Mouse (Mus musculus) brown adipose tissue, adult 24 weeks (tissue): ENCODE data around the gene Mterf1b. TPM values are rescaled to one million over a fixed set of nuclear protein-coding genes. Genes with fewer than 3 reads are reported as not detected.
"Not testable (repeated sequence)": the region's sequence is repeated elsewhere in the genome, so short reads cannot be mapped to it uniquely, and the experiment has no call there.

Experiments used
- H3K27ac ChIP-seq: fragments of 200-500 bp; replicated peaks from 2 replicates; pipeline ENCODE4 v1.5.1; 2012; ENCODE audit warnings: low read depth, mild to moderate bottlenecking, low read length
- H3K4me1 ChIP-seq: fragments of 200-500 bp; 2 replicates; pipeline ENCODE4 v1.6.1; 2012; ENCODE audit warnings: low read length, mixed read lengths; ENCODE audit not compliant: control insufficient read depth, insufficient read depth, insufficient read length
- H3K4me3 ChIP-seq: fragments of 200-500 bp; 2 replicates; pipeline ENCODE4 v1.5.1; 2012; ENCODE audit warnings: low read depth, mild to moderate bottlenecking, low read length, moderate library complexity; ENCODE audit not compliant: insufficient read depth
- polyA plus RNA-seq: library from polyadenylated mRNA; stranded (reverse); fragments of >200 nt; gene quantifications from 2 replicates; pipeline ENCODE4 v1.2.4, GENCODE M21; 2012; ENCODE audit not compliant: missing spikeins, insufficient read depth, insufficient read length

Mterf1b gene
- 3.8 TPM in 1 of 2 replicates, not detected in the other for polyA plus RNA-seq

GRCm38 (mm10) chr5:4191671-4192480 lies at the start of gene Mterf1b:
Gene Mterf1b (plus strand): TSS chr5:4192367.
- peak within 1 kb of the TSS; percentile 53 for H3K4me3 ChIP-seq
- H3K27ac ChIP-seq, H3K4me1 ChIP-seq: not testable (repeated sequence)

GRCm38 (mm10) chr5:4159418-4160071 lies 32.6 kb upstream of the Mterf1b start:
- H3K4me3 ChIP-seq, H3K27ac ChIP-seq, H3K4me1 ChIP-seq: not testable (repeated sequence)

GRCm38 (mm10) chr5:4161554-4161953 lies 30.6 kb upstream of the Mterf1b start:
- Histone ChIP-seq H3K4me3 (no peak overlapping the region), H3K27ac (no peak overlapping the region)

GRCm38 (mm10) chr5:4162461-4162860 lies 29.7 kb upstream of the Mterf1b start:
- H3K4me3 ChIP-seq, result no peak overlapping the region
- no peaks in the 10 kb centered on the region for H3K4me1 ChIP-seq
- H3K27ac ChIP-seq, result no peak overlapping the region

More at GRCm38 (mm10) chr5:4161554-4161953, 30.6 kb upstream of the Mterf1b start:
- H3K4me1 ChIP-seq, result no peaks in the 10 kb centered on the region

- H3K4me3 ChIP-seq, H3K27ac ChIP-seq, H3K4me1 ChIP-seq: not testable (repeated sequence)
Measured at GRCm38 (mm10) chr5:4167813-4168529, 24.2 kb upstream of the Mterf1b start.

- H3K4me3 ChIP-seq, H3K27ac ChIP-seq, H3K4me1 ChIP-seq: not testable (repeated sequence)
Measured at GRCm38 (mm10) chr5:4168530-4168926, 23.6 kb upstream of the Mterf1b start.

GRCm38 (mm10) chr5:4176421-4176820 lies 15.7 kb upstream of the Mterf1b start:
- not testable (repeated sequence) for H3K4me3 ChIP-seq, H3K27ac ChIP-seq, H3K4me1 ChIP-seq

- Histone ChIP-seq H3K27ac (no peak overlapping the region), H3K4me3 (no peak overlapping the region), H3K4me1 (no peaks in the 10 kb centered on the region)
Measured at GRCm38 (mm10) chr5:4179364-4179763, 12.8 kb upstream of the Mterf1b start.

- Histone ChIP-seq H3K4me3 (no peak overlapping the region), H3K27ac (no peak overlapping the region), H3K4me1 (no peaks in the 10 kb centered on the region)
Measured at GRCm38 (mm10) chr5:4186815-4187214, 5.4 kb upstream of the Mterf1b start.

GRCm38 (mm10) chr5:4192481-4193246 lies 497 bp downstream of the Mterf1b start:
- not testable (repeated sequence) for H3K4me1 ChIP-seq, H3K27ac ChIP-seq
- peak overlapping the region; percentile 51 for H3K4me3 ChIP-seq

- Histone ChIP-seq H3K4me3 (peak overlapping the region; percentile 51; the same call in 1 of the 2 replicates), H3K4me1 (no peaks in the 10 kb centered on the region; the same call in 1 of the 2 replicates), H3K27ac (no peak overlapping the region)
Measured at GRCm38 (mm10) chr5:4193247-4193628, 1.1 kb downstream of the Mterf1b start.

GRCm38 (mm10) chr5:4194166-4194565 lies 2.0 kb downstream of the Mterf1b start:
- Histone ChIP-seq H3K4me1 (no peaks in the 10 kb centered on the region; the same call in 1 of the 2 replicates), H3K4me3 (no peak overlapping the region), H3K27ac (no peak overlapping the region)

- Histone ChIP-seq H3K27ac (no peak overlapping the region), H3K4me1 (no peaks in the 10 kb centered on the region; the same call in 1 of the 2 replicates)
Measured at GRCm38 (mm10) chr5:4195086-4195485, 2.9 kb downstream of the Mterf1b start.

GRCm38 (mm10) chr5:4201368-4201767 lies 9.2 kb downstream of the Mterf1b start:
- Histone ChIP-seq H3K27ac (no peak overlapping the region), H3K4me3 (no peak overlapping the region), H3K4me1 (no peaks in the 10 kb centered on the region)

More at GRCm38 (mm10) chr5:4195086-4195485, 2.9 kb downstream of the Mterf1b start:
- H3K4me3 ChIP-seq, result no peak overlapping the region
